Mouse (Mus musculus) stomach, postnatal 0 days (tissue): ENCODE results near the gene Psen2.

ENCODE experiments used
- CTCF ChIP-seq: IDR thresholded peaks from 2 replicates; pipeline ENCODE4 v1.5.1; 2016; ENCODE audit warnings: antibody characterized with exemption, low read depth, mild to moderate bottlenecking, moderate library complexity
- EP300 ChIP-seq: optimal IDR thresholded peaks from 2 replicates; pipeline ENCODE3; 2016; ENCODE audit warnings: antibody characterized with exemption

DNA sequence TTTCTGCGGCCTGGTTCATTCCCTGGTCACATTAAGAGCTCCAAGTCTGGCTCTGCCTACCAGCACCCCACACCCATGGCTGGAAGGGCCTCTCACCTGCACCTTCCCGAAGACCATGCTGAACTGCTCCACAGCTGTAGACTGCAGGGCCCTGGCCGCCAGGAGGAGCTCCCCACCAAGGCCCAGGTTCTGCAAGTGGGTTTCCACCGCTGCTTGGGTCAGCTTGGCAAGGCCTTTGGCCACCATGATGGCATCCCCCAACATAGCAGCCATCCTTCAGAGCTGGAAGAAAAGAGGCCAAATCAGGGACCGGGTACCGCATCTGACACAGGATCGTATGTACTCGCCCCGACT is 81.3 kb downstream of the Psen2 start:
- TF ChIP-seq CTCF (peak; percentile 41; the same call in 1 of the 2 replicates), EP300 (no peak)
